Mouse (Mus musculus): ENCODE measurements at regions not wholly inside any gene's neighbourhood (a gene's known extent, or its start where the extent isn't known, plus 50 kb on each side); places are given as distances from the start of the nearest gene placed in this dataset.
A peak's percentile ranks its signal among the peaks of the same experiment; 100 is the strongest.

DNA sequence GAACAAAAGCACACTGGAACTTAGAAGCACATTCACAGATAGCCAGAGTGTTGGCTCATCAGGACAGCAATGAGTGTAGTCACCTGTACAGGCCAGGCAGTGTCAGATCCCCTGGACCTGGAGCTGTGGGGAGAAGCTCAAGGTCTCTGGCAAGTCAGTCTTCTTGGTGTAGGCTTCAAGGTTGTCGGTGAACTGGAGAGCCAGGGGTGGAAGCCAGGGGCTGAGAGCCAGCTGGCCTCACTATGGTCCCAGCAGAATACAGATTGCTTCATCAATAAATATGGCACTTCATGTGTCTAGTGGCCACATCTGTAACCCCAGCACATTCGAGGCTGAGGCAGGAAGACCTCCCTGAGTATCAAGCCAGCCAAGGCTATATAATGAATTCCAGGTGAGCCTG lies 101.0 kb upstream of the Tgfbr2 start:
- no peak for DNase-seq

GRCm38 (mm10) chr9:116272446-116272845 lies 97.3 kb upstream of the Tgfbr2 start:
- DNase-seq: no peak

- peak; percentile 33 for DNase-seq
Observed at GRCm38 (mm10) chr9:116270417-116270828, 95.3 kb upstream of the Tgfbr2 start.

GRCm38 (mm10) chr9:116267411-116267810 lies 92.3 kb upstream of the Tgfbr2 start:
- no peak for DNase-seq

DNA sequence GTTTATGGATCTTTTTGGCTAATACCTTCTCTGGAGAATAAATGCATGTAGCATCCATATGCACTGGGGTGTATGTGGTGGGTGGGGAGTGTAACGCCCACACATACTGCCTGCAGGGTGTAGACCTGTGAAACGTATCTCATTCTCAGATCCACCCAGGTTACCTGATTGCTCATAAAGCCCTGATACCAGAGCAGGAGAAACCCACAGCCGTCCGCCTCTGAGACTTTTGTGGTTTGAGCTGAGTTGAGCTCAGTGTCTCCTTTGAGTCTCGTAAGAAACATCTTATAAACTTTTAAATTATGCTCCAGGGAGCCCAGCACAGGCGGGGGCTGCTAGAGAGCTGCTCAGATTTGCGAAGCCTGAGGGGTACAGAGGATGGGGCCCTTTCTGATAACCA lies 88.7 kb upstream of the Tgfbr2 start:
- no peak for DNase-seq

DNA sequence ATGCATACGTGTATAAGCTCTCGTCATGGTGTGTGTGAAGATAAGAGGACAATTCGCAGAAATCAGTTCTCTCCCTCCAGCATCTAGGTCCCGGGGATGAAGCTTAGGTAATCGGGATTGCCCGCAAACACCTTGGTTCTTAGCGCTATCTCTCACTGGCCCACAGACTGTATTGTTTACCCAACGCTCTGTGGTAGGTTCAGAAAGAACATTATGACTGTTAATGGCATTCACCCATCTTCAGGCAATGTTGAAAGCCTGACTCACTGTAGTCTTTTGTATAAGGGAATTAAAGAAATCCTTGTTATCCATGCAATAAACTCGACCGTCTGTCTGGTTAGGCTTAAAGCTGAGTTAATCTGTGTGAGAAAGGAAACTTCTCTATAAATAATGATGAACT lies 84.4 kb upstream of the Tgfbr2 start:
- DNase-seq: no peak

DNA sequence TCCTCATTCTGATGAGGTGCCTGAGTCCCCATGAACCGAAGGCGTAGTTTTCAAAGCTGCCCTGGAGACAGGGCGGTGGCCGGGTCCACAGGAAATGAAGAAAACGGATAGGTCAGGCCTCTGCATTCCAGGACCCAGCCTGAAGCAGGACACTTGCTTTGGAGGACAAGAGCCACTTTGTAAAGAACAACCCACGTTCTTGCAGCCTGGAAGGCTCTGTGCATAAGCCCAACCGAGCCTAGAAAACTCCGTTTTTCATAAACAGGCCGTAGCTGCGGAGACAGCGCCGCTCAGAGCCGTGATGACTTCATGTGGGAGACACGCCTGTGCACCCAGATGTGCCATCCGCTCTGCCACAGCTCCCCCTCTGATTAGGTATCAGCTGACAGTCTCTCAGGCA lies 78.4 kb upstream of the Tgfbr2 start:
- peak; percentile 21 for DNase-seq

- DNase-seq: no peak
Observed at GRCm38 (mm10) chr9:116252788-116253187, 77.6 kb upstream of the Tgfbr2 start.

GRCm38 (mm10) chr9:116249791-116250190 lies 74.6 kb upstream of the Tgfbr2 start:
- DNase-seq: no peak

GRCm38 (mm10) chr9:116245136-116245535 lies 70.0 kb upstream of the Tgfbr2 start:
- no peak for DNase-seq

DNA sequence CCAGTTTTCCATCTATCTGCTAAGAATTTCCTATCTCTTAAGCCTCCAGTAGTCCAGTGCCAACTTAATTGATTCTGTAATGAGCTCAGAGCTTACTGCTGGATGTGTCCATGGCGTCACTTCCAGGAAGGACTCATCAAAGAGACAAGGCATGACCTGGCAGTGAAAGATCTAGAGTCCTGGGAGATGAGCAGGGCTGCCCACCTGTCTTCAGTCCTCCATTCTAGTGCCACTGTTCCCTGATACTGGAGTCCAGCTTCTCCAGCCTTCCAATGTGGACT lies 69.4 kb upstream of the Tgfbr2 start:
- no peak for DNase-seq

DNA sequence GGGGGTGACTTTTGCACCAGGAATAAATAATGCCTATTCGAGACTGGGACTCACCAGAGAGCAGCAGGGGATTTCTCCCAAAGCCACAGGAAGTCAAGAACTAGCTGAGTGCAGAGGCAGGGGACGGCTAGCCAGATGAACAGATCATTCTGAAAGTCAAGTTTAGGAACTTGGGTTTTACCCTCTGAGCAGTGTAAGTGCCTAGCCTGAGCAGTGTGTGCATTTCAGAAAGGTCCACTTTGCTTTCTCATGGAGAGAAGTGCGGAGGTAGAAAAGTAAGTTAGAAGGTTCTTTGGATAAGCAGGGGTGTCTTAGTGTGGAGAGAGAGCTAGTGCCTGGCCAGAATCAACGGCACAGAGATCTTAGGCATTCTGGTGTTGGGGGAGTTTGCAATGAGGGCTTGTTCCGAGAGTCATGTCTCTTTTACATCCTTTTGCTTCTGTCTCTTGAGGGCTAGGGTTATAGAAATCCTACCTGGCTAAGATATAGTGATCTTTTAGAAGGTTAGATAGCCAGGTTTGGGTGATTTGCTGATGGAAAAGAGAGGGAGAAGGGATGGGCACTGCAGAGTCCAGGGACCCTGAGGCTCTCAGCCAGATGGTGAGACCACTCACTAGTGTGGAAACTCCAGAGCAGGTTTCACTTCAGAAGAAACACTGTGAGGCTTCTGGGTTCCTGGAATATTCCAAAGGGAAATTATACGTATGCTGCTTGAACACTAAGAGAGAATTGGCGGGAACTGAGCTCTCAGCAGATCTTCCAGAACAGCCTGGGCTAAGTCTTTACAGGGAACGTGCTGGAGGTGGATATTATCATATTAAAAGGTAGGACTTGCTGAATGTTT lies 68.8 kb upstream of the Tgfbr2 start:
- DNase-seq: no peak

GRCm38 (mm10) chr9:116241933-116242526 lies 66.9 kb upstream of the Tgfbr2 start:
- no peak for DNase-seq

- no peak for DNase-seq
Observed at GRCm38 (mm10) chr9:116241290-116241689, 66.1 kb upstream of the Tgfbr2 start.

DNA sequence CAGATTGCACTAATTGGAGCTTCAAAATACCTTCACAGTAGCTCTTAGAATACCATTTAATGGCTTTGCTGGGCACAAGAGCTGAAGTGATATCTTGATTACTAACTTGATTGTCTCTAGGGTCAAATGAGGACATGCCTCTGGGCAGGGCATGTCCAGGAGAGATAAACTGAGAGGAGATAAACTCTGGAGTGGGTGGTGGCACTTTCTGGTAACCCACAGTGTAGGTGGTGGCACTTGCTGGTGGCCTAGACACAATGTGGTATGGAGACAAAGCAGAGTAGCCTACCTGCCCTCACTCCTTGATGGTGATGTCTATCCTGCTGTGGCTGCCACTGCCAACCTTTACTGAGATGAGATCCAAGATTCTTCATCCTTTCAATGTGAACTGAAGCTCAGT lies 61.7 kb upstream of the Tgfbr2 start:
- no peak for DNase-seq

DNA sequence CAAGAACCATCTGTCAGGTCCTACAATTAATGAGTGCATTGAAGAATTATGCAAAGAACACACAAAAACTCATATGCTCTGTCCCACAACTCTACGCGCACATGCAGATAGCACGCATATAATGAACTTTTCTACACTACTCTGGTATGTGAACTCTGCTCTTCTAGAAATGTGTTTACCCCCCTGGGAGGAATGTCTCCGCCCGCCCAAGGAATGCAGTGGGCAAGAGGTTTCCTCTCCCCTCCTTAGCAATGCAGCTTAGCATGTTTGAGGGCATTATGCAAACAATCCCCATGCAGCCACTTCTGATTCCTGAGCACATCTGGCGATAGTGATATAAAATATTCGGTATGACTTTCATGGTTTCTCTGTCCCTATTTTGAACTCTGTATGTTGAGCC lies 59.0 kb upstream of the Tgfbr2 start:
- DNase-seq: no peak

DNA sequence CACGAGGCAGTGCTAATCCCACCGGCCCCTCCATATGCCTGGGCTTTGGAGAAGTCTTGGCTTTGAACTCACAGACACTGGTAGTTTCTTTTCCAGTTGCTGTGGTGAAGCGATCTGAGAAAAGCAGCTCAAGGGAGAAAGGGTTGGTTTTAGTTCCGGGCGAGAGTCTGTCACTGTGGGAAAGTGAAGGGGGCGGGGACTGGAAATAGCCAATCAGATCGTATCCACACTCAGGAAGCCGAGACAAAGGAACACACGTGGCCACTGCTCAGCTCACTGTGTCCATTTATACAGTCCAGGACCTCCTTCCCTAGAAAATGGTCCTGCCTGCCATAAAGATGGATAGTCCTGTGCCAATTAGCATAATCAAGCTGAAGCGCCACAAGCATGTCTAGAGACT lies 57.2 kb upstream of the Tgfbr2 start:
- DNase-seq: no peak

DNA sequence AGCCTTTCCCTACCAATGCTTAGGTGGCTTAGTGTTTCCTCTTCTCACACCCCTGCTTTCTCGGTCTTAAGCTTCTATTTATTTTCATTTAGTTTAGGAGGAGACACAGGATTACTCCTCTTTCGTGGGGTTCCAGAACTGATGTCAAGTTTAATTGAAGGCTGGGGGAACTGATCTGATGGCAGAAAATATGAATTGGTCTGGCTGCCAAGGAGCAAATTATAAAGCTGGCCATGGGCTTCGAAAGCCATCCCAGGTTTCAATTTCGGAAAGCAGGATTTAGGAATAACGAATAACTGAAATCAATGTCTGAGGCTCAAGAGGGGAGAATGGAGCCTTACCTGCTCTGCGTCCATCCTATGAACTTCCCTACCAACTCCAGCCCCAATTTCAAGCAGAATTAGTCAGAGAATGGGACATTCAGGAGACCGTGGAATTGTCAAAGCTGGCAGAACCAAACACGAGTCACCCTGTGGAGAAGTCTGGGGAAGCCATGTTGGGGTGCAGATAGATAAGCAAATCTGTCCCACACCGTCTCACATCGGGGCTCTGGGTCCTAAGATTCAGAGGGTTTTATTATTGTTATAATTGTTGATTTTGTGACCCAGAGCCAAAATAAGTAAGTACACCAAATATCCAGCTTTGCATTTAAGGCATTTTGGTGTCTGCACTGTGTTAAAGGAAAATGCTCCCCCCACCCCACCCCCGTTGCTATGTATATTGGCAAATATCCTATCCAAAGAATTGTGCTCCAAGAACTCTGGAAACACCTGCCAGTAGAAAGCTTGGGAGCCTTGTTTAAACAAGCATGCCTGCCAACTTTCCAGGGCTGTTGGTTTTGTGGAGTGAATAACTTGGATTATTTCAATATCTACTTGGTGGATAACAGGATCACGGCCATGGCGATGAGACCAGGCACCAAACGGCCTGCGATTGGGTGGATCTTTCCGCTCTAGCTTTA lies 56.5 kb upstream of the Tgfbr2 start:
- DNase-seq: no peak

DNA sequence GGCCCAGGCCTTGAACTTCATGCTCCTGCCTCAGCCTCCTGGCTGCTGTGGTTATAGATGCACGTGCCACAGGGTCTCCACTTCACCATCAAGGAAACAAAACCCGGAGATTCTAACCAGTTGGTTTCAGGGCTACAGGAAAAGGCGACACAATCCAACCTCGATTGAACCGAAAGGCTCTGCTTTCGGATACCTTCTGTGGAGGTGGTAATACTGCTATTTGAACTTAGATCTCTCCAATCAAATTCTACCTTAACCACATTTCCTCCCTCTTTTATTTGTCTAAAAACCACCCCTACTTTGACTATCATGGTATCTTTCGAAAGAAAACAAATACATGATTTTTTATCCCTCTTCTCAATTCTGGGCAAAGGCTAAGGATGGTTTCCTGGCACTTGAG lies 55.2 kb upstream of the Tgfbr2 start:
- DNase-seq: no peak

GRCm38 (mm10) chr9:116228443-116228842 lies 53.3 kb upstream of the Tgfbr2 start:
- DNase-seq: no peak

DNA sequence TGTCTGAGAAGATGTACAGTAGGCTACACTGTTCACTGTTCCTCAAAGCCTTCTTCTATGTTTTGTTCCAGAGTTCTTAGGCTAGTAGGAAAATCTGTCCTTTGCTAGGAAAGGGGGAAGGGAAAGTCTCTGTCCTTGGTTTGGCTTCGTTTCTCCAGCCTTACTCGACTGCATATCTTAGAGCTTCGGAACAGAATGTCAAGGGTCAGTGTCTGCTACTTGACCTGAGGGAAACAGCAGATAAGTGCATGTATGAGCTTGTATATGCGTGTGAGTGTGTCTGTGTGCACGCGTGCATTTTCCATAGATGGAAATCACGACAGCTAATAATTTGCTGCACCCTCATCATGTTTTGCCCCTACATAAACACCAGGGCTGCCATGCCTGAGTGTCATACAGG lies 52.6 kb upstream of the Tgfbr2 start:
- no peak for DNase-seq
